Mouse (Mus musculus) kidney, embryonic 14.5 days (tissue): Measurements from ENCODE around the gene Rcn1. TPM values are rescaled to one million over a fixed set of nuclear protein-coding genes. Genes with fewer than 3 reads are reported as not detected.

ENCODE experiments used
- ATAC-seq: fragments of 200-750 bp; cut with Nextera tagmentation; 2 replicates; pipeline ENCODE4 v1.8.0; 2017; ENCODE audit warnings: moderate number of reproducible peaks, mild to moderate bottlenecking, moderate TSS enrichment, moderate library complexity; ENCODE audit not compliant: low FRiP score, low TSS enrichment
- H3K27ac ChIP-seq: fragments of 300-500 bp; sonication (generic); 2 replicates; pipeline ENCODE4 v1.5.1; 2014; ENCODE audit warnings: low read depth, mild to moderate bottlenecking, low read length, moderate library complexity, mixed read lengths
- H3K27me3 ChIP-seq: fragments of 300-500 bp; sonication (generic); 2 replicates; pipeline ENCODE4 v1.6.1; 2014; ENCODE audit warnings: mild to moderate bottlenecking, low read length; ENCODE audit not compliant: control insufficient read depth, insufficient read depth
- H3K36me3 ChIP-seq: fragments of 300-500 bp; sonication (generic); 2 replicates; pipeline ENCODE4 v1.6.1; 2014; ENCODE audit warnings: low read length, mixed read lengths; ENCODE audit not compliant: control insufficient read depth, insufficient read depth
- H3K4me1 ChIP-seq: fragments of 300-500 bp; sonication (generic); 2 replicates; pipeline ENCODE4 v1.6.1; 2014; ENCODE audit warnings: low read length, mixed read lengths; ENCODE audit not compliant: control insufficient read depth, insufficient read depth
- H3K4me2 ChIP-seq: fragments of 300-500 bp; sonication (generic); replicated peaks from 2 replicates; pipeline ENCODE4 v1.6.1; 2014; ENCODE audit warnings: low read depth, mild to moderate bottlenecking, low read length
- H3K4me3 ChIP-seq: fragments of 300-500 bp; sonication (generic); 2 replicates; pipeline ENCODE4 v1.5.1; 2014; ENCODE audit warnings: mild to moderate bottlenecking, low read length
- H3K9ac ChIP-seq: fragments of 300-500 bp; sonication (generic); 2 replicates; pipeline ENCODE4 v1.6.1; 2014; ENCODE audit warnings: low read depth, mild to moderate bottlenecking, low read length, moderate library complexity
- H3K9me3 ChIP-seq: fragments of 300-500 bp; sonication (generic); 2 replicates; pipeline ENCODE4 v1.6.1; 2016; ENCODE audit warnings: low read length; ENCODE audit not compliant: control insufficient read depth
- WGBS: fragments of 180-500 bp; shearing (Covaris S2); extraction: QIAGEN DNeasy Blood & Tissue Kit; methylation state at CpG from one replicate; pipeline ENCODE4 v1.1.7; 2014; 5-methylcytosine and 5-hydroxymethylcytosine counted together
- polyA plus RNA-seq: library from polyadenylated mRNA; unstranded; fragments of >200 nt; fragmentation: Nextera tagmentation; extraction: Ambion mirVana; gene quantifications from 2 replicates; pipeline ENCODE4 v1.2.1, GENCODE M21; 2014

The Rcn1 gene
- 110 and 114 TPM in 2 replicates for polyA plus RNA-seq

DNA sequence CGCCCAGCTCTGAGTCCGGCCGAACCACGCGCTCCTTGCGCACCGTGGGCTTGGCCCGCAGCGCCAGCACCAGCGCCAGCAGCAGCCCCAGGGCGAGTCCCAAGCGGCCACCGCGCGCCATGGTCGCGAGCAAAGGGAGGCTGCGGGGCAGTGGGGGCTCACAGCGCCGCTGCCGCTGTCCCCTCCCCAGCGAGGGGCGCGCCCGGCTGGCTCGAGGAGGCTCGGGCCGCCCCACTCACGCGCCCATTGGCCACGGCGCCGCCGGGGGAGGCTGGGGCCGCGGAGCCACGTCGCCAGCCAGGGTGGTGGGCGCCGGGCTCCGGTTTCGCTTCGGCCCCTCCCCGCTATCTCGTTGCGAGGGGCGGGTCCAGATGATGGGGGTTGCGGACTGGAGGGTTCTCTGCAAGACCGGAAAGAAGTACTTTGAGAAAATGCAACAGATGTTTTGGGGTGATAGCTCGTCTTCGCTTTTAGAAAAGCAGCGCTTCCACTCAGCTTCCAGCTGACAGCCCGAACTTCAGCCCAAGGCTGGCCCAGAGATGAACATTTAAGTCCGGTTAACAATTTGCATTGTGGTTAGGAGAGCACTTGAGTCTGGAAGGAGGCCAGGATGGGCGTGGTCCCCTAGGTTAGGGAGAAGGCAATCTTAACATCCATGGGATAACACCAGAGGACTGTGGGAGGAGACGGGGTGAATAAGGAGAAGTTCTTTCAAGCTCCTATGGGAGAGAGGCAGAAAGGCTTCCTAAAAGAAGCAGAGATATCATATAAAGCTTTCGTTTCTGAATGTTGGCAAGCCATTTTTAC lies at the start of gene Rcn1:
TSS of gene Rcn1 (minus strand) at position 235 of the 807 bp plus-strand sequence.
- Histone ChIP-seq H3K4me1 (peaks cover 21% of the 10 kb centered on the region), H3K4me3 (peak within 1 kb of the TSS; percentile 85), H3K9ac (peak within 1 kb of the TSS; percentile 96), H3K27me3 (no peaks in the 10 kb centered on the region), H3K27ac (peak within 1 kb of the TSS; percentile 96), H3K36me3 (peaks cover 8% of the 10 kb centered on the region), H3K9me3 (no peaks in the 10 kb centered on the region), H3K4me2 (peak within 1 kb of the TSS; percentile 59)
- ATAC-seq, result peak; percentile 96
- under 1% methylated on average over 50 of the region's 57 CpGs for WGBS

DNA sequence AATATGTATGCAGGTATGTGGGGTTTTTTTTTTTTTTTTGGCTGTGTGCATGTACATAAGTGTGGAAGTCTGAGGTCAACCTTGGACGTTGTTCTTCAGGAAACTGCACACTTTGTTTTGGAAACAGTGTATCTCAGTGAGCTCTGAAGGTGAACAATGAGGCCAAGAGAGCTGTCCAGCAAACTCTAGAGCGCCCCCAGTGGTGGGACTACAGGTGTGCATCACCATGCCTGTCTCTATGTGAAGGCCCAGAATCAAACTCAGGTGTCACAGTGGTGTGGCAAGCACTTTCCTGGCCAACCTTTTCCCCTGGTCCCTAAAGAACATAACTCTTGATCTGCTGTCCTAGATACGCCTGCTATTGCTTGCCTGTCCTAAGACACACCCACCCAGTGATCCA lies 45.0 kb upstream of the Rcn1 start:
- no peaks in the 10 kb centered on the region for H3K36me3 ChIP-seq
- no peak overlapping the region for H3K27ac ChIP-seq
- no peaks in the 10 kb centered on the region for H3K27me3 ChIP-seq
- H3K4me3 ChIP-seq, result no peak overlapping the region
- ATAC-seq, result no peak
- no peaks in the 10 kb centered on the region for H3K9me3 ChIP-seq
- 34% methylated on average over 3 of the region's 3 CpGs for WGBS
- H3K4me1 ChIP-seq, result 0 out of 2 replicates have a peak, but pooled peaks cover 3% of the 10 kb centered on the region
- H3K9ac ChIP-seq, result no peak overlapping the region
- no peak overlapping the region for H3K4me2 ChIP-seq

DNA sequence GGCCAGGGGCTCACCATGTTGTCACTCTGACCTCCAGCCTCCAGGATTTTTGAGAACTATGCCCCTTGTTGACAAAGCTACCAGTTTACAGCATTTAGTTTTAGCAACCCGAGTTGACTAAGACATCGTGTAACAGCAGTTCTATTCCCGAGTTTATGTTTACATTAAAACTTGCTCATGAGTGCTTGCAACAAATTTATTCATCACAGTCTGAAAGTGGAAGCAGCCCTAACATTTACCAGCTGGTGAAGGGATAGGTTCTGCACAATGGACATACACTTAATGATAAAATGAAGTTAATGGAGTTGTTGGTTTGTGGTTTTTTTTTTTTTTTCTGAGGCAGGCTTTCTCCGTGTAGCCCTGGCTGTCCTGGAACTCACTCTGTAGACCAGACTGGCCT lies 39.9 kb upstream of the Rcn1 start:
- H3K27me3 ChIP-seq, result no peaks in the 10 kb centered on the region
- ATAC-seq, result no peak
- no peak overlapping the region for H3K4me2 ChIP-seq
- no peak overlapping the region for H3K4me3 ChIP-seq
- 65% methylated on average over 4 of the region's 4 CpGs for WGBS
- H3K9me3 ChIP-seq, result no peaks in the 10 kb centered on the region
- no peaks in the 10 kb centered on the region for H3K36me3 ChIP-seq
- no peak overlapping the region for H3K27ac ChIP-seq
- H3K9ac ChIP-seq, result no peak overlapping the region
- no peaks in the 10 kb centered on the region for H3K4me1 ChIP-seq

DNA sequence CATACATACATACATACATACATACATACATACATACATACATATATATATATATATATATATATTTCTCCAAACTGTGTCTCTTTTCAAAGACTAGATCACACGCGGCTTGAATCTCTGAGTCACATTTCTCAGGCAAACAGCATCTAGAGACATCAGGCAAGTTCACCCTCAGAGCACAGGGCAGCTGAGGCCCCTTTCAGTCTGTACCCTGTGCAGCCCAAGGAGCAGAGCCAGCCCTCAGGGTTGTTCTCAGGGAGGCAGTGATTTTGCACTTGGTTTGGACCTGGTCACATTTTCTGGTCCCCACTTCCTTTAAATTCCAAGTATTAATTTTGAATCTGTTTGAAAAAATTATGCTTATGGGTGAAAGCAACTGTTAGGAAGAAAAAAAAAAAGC lies 39.4 kb upstream of the Rcn1 start:
- H3K9me3 ChIP-seq, result no peaks in the 10 kb centered on the region
- no peaks in the 10 kb centered on the region for H3K36me3 ChIP-seq
- H3K27me3 ChIP-seq, result no peaks in the 10 kb centered on the region
- 88% methylated on average over 2 of the region's 2 CpGs for WGBS
- H3K4me3 ChIP-seq, result no peak overlapping the region
- H3K9ac ChIP-seq, result no peak overlapping the region
- no peak overlapping the region for H3K27ac ChIP-seq
- no peak for ATAC-seq
- H3K4me2 ChIP-seq, result no peak overlapping the region
- H3K4me1 ChIP-seq, result no peaks in the 10 kb centered on the region

DNA sequence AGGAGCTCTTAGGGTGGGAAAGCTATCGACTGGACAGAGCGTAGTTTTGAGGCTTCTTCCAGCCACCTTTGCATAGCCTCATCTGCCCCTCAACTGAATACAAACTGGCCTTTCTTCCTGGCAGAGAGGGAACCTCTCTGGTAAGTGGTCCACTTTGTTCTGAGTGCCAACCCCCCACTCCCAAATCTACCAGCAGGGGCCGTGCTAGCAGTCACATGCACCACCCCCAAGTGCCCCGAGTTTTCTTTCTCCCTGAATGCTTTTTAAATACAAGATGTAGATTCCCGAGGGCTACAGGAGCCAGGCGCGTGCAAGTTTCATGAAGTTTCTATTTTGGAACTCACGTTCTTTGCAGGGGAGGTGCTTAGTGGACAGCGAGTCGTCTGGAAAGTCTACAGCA lies 33.8 kb upstream of the Rcn1 start:
- no peaks in the 10 kb centered on the region for H3K4me1 ChIP-seq
- H3K27me3 ChIP-seq, result no peaks in the 10 kb centered on the region
- no peaks in the 10 kb centered on the region for H3K9me3 ChIP-seq
- H3K36me3 ChIP-seq, result no peaks in the 10 kb centered on the region
- no peak for ATAC-seq
- 22% methylated on average over 10 of the region's 10 CpGs for WGBS
- H3K4me3 ChIP-seq, result no peak overlapping the region
- peak overlapping the region; percentile 21; the same call in 1 of the 2 replicates for H3K4me2 ChIP-seq
- no peak overlapping the region for H3K9ac ChIP-seq
- H3K27ac ChIP-seq, result no peak overlapping the region

DNA sequence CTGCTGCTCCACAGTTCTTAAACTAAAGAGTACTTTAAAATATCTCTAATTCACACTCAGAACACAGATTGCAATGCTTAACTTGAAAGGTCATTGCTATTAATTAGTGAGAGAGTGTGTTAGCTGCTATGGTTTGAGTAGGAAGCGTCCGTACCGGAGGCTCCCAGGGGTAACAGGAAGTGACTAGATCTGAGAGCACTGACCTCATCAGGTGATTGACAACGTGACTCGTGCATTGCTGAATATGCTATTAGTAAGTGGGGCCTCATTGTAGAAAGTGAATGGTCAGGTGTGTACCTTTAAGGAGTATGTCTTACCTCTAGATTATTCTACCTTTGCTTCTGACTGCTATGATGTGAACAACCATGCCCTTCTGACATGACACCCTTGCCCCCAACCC lies 31.3 kb upstream of the Rcn1 start:
- 63% methylated on average over 5 of the region's 5 CpGs for WGBS
- no peak overlapping the region for H3K4me3 ChIP-seq

DNA sequence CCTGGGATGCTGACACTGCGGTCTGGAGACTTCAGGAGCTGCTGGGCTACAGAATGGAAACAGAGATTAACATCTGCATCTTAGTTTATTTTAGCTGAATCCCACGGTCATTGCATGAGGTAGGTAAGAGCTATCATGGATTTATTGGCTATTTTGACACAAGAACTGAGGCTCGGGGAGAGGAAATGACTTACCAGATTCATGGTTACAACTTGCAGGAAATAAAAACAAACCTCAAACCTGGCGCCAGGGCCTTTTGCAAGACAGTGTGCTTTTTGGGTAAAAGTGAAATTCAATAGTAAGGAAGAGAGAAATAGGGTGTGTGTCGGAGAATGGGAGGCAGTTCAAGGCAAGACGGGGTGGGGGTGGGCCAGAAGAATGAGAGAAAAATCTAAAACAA lies 30.8 kb upstream of the Rcn1 start:
- Histone ChIP-seq H3K27me3 (no peaks in the 10 kb centered on the region; the same call in 1 of the 2 replicates), H3K9me3 (no peaks in the 10 kb centered on the region), H3K4me3 (no peak overlapping the region), H3K9ac (no peak overlapping the region), H3K27ac (no peak overlapping the region), H3K36me3 (no peaks in the 10 kb centered on the region), H3K4me2 (no peak overlapping the region), H3K4me1 (no peaks in the 10 kb centered on the region)
- WGBS, result 45% methylated on average over 6 of the region's 6 CpGs
- no peak for ATAC-seq

More for the DNA sequence above, 31.3 kb upstream of the Rcn1 start:
- Histone ChIP-seq H3K9me3 (no peaks in the 10 kb centered on the region), H3K4me2 (no peak overlapping the region), H3K27ac (no peak overlapping the region), H3K4me1 (no peaks in the 10 kb centered on the region), H3K9ac (no peak overlapping the region), H3K27me3 (no peaks in the 10 kb centered on the region; the same call in 1 of the 2 replicates), H3K36me3 (no peaks in the 10 kb centered on the region)
- no peak for ATAC-seq

DNA sequence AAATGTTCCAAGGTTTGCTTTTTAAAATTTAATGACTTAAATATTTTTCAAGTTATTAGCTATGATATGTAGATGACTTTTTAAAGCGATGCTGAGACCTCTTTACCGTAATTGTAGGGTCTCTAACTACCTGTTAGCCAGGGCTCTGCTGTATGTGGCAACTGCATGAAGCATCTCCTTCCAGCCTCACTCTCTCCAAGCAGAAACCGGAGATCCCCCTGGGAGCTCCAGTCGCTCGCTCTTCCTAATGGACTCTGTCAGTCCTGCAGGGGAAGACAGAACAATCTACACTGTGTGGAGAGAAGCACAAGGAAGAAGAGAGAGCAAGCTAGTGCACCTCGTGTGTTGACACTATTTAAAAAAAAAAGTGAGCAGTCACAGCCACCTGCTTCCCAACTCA lies 29.3 kb upstream of the Rcn1 start:
- Histone ChIP-seq H3K36me3 (no peaks in the 10 kb centered on the region), H3K4me2 (no peak overlapping the region), H3K27ac (no peak overlapping the region), H3K9ac (no peak overlapping the region), H3K4me1 (no peaks in the 10 kb centered on the region), H3K27me3 (no peaks in the 10 kb centered on the region; the same call in 1 of the 2 replicates), H3K9me3 (no peaks in the 10 kb centered on the region), H3K4me3 (no peak overlapping the region)
- ATAC-seq, result no peak
- WGBS, result 11% methylated on average over 6 of the region's 6 CpGs

DNA sequence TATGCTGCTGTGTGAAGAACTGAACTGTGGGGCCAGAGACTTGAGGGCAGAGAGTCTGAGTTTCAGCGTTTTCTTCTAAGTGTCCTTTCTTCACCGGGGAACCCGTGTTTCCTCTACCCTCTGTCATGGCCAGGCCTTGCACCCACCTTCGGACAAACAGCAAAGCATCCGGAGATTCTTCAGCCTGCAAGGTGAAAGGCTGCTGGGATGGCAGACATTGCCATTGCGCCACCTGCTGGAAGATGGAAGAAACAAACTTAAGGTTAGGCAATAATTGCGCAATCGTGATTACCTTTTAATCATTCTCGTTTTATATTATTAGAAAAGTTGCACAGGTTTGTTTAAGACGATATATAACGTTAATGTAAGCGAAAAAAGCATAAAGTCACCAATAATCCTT lies 28.9 kb upstream of the Rcn1 start:
- Histone ChIP-seq H3K4me1 (no peaks in the 10 kb centered on the region), H3K9ac (no peak overlapping the region), H3K27ac (no peak overlapping the region), H3K9me3 (no peaks in the 10 kb centered on the region), H3K4me3 (no peak overlapping the region), H3K27me3 (no peaks in the 10 kb centered on the region; the same call in 1 of the 2 replicates), H3K4me2 (no peak overlapping the region), H3K36me3 (no peaks in the 10 kb centered on the region)
- peak; percentile 45; the same call in 1 of the 2 replicates for ATAC-seq
- WGBS, result 5% methylated on average over 12 of the region's 12 CpGs
